Mouse (Mus musculus): Measurements from ENCODE around the gene C130060K24Rik. TPM values are rescaled to one million over a fixed set of nuclear protein-coding genes. Genes with fewer than 3 reads are reported as not detected.

Gene C130060K24Rik
- polyA plus RNA-seq (2012; rRNA removed), result 1.6 and 2.3 TPM in 2 replicates

GRCm38 (mm10) chr6:65380918-65381772, at the start of gene C130060K24Rik:
Gene C130060K24Rik (plus strand): TSS chr6:65381105.
- DNase-seq (ENCODE audit: low read depth), result peak; percentile 54
- no peak for TF ChIP-seq CTCF (IDR thresholded peaks at IDR 0.05; ENCODE audit: borderline replicate concordance, extremely low read depth, insufficient read depth, insufficient read length)
- no peak for TF ChIP-seq POLR2A (IDR thresholded peaks at IDR 0.05; ENCODE audit: borderline replicate concordance, extremely low read depth, insufficient read depth, insufficient read length, poor library complexity, severe bottlenecking)

GRCm38 (mm10) chr6:65334246-65334645, 46.7 kb upstream of the C130060K24Rik start:
- TF ChIP-seq POLR2A (IDR thresholded peaks at IDR 0.05; ENCODE audit: borderline replicate concordance, extremely low read depth, insufficient read depth, insufficient read length, poor library complexity, severe bottlenecking), result no peak
- TF ChIP-seq CTCF (IDR thresholded peaks at IDR 0.05; ENCODE audit: borderline replicate concordance, extremely low read depth, insufficient read depth, insufficient read length), result no peak

GRCm38 (mm10) chr6:65339391-65339790, 41.5 kb upstream of the C130060K24Rik start:
- peak; percentile 12 for DNase-seq (ENCODE audit: low read depth)
- no peak for TF ChIP-seq POLR2A (IDR thresholded peaks at IDR 0.05; ENCODE audit: borderline replicate concordance, extremely low read depth, insufficient read depth, insufficient read length, poor library complexity, severe bottlenecking)
- TF ChIP-seq CTCF (IDR thresholded peaks at IDR 0.05; ENCODE audit: borderline replicate concordance, extremely low read depth, insufficient read depth, insufficient read length), result no peak

More at GRCm38 (mm10) chr6:65334246-65334645, 46.7 kb upstream of the C130060K24Rik start:
- no peak for DNase-seq (ENCODE audit: low read depth)

DNA sequence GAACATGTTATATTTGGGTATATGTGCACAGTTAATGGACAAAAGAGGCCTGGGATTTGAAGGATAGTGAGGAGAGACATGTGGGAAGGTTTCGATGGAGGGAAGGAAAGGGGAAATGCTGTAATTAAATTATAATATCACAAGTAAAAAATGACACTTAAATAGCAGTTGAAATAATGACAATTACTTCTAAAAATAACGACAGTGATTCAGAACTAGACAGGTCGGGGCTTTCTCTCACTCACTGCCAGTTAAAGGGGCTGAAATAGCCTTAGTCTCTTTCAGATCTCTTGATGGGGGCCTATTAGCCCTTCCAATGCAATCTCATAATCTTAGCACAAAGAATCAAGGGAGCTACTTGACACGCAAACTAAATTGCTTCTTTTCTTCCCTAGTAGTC, 39.5 kb upstream of the C130060K24Rik start:
- TF ChIP-seq CTCF (IDR thresholded peaks at IDR 0.05; ENCODE audit: borderline replicate concordance, extremely low read depth, insufficient read depth, insufficient read length) (no peak), POLR2A (IDR thresholded peaks at IDR 0.05; ENCODE audit: borderline replicate concordance, extremely low read depth, insufficient read depth, insufficient read length, poor library complexity, severe bottlenecking) (no peak)
- no peak for DNase-seq (ENCODE audit: low read depth)

- TF ChIP-seq CTCF (IDR thresholded peaks at IDR 0.05; ENCODE audit: borderline replicate concordance, extremely low read depth, insufficient read depth, insufficient read length) (no peak), POLR2A (IDR thresholded peaks at IDR 0.05; ENCODE audit: borderline replicate concordance, extremely low read depth, insufficient read depth, insufficient read length, poor library complexity, severe bottlenecking) (no peak)
- peak; percentile 34 for DNase-seq (ENCODE audit: low read depth)
Measured at GRCm38 (mm10) chr6:65347736-65348135, 33.2 kb upstream of the C130060K24Rik start.

GRCm38 (mm10) chr6:65348255-65348654, 32.6 kb upstream of the C130060K24Rik start:
- DNase-seq (ENCODE audit: low read depth), result no peak
- TF ChIP-seq POLR2A (IDR thresholded peaks at IDR 0.05; ENCODE audit: borderline replicate concordance, extremely low read depth, insufficient read depth, insufficient read length, poor library complexity, severe bottlenecking), result no peak
- no peak for TF ChIP-seq CTCF (IDR thresholded peaks at IDR 0.05; ENCODE audit: borderline replicate concordance, extremely low read depth, insufficient read depth, insufficient read length)

DNA sequence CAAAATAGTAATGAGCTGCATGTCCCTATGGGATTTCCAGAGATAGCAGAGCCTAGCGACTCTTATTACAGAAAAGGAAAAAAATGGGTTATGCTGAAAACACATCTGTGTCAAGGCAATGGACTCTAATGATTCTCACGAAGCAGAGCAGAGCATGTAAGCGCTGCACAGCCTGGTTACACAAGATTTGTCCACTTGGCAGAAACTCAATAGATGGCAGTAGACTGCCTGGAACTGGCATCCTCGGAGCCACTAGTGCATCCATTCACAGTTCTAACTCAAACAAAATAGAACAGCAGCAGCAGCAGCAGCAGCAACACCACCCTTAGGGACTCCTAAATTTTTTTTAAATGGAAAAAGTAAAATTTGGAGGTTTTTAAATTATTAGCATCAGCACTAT, 29.3 kb upstream of the C130060K24Rik start:
- TF ChIP-seq POLR2A (IDR thresholded peaks at IDR 0.05; ENCODE audit: borderline replicate concordance, extremely low read depth, insufficient read depth, insufficient read length, poor library complexity, severe bottlenecking), result no peak
- no peak for TF ChIP-seq CTCF (IDR thresholded peaks at IDR 0.05; ENCODE audit: borderline replicate concordance, extremely low read depth, insufficient read depth, insufficient read length)
- DNase-seq (ENCODE audit: low read depth), result peak; percentile 47

DNA sequence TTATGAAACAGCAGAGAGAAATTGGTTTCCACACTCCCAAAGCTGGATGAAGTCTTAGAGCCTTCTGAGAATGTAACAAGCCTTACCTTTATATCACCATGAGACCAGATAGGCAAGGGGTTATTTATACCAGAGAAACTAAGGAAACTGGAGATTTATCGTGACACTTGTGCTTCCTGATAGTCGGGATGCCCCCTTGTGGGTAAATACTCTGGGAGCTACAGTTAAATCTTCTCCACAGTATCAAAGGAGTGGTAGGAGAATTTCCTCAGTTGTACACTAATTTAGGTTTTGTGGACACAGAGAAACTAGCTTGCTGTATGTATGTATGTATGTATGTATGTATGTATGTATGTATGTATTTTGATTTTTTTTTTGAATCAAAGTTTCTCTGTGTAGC, 5.0 kb upstream of the C130060K24Rik start:
- DNase-seq (ENCODE audit: low read depth), result peak; percentile 8
- TF ChIP-seq CTCF (IDR thresholded peaks at IDR 0.05; ENCODE audit: borderline replicate concordance, extremely low read depth, insufficient read depth, insufficient read length) (no peak), POLR2A (IDR thresholded peaks at IDR 0.05; ENCODE audit: borderline replicate concordance, extremely low read depth, insufficient read depth, insufficient read length, poor library complexity, severe bottlenecking) (no peak)

GRCm38 (mm10) chr6:65421888-65422287, 41.0 kb downstream of the C130060K24Rik start:
- no peak for DNase-seq (ENCODE audit: low read depth)
- no peak for TF ChIP-seq CTCF (IDR thresholded peaks at IDR 0.05; ENCODE audit: borderline replicate concordance, extremely low read depth, insufficient read depth, insufficient read length)
- TF ChIP-seq POLR2A (IDR thresholded peaks at IDR 0.05; ENCODE audit: borderline replicate concordance, extremely low read depth, insufficient read depth, insufficient read length, poor library complexity, severe bottlenecking), result no peak

DNA sequence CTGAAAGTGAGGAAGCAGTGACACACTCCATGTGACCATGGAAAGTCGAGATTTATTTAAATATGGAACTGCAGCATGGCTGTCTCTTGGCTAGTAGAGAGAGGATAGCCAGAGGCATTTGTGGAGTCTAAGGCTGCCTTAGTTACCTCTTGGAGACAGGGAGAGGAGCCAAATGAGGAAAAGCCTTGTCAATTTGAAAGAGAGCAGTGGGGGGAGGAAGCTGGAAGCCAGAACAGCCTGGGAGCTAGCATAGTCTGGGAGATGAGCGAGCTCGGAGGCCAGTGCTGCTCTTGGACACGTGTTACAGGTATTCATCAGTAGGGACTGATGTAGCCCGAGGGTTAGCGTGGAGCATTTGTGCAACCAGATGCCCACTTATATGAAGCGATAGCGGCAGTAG, 46.2 kb downstream of the C130060K24Rik start:
- TF ChIP-seq CTCF (IDR thresholded peaks at IDR 0.05; ENCODE audit: borderline replicate concordance, extremely low read depth, insufficient read depth, insufficient read length), result no peak
- TF ChIP-seq POLR2A (IDR thresholded peaks at IDR 0.05; ENCODE audit: borderline replicate concordance, extremely low read depth, insufficient read depth, insufficient read length, poor library complexity, severe bottlenecking), result no peak
- DNase-seq (ENCODE audit: low read depth), result peak; percentile 66

DNA sequence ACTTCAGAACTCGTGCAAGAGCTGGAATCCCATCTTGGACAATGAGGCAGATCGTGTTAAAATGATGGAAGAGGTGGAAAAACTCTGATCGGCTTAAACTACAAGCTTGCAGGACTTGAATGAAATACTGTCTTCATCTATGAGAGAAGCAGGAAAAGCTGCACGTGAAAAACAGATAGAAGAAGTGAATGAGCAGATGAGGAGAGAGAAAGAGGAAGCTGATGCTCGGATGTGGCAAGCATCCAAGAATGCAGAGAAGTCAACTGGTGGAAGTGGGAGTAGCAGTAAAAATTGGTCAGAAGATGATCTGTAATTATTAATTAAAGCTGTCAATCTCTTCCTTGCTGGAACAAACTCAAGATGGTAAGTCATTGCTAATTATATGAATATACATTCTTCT, 52.3 kb downstream of the C130060K24Rik start:
- no peak for TF ChIP-seq CTCF (IDR thresholded peaks at IDR 0.05; ENCODE audit: borderline replicate concordance, extremely low read depth, insufficient read depth, insufficient read length)
- TF ChIP-seq POLR2A (IDR thresholded peaks at IDR 0.05; ENCODE audit: borderline replicate concordance, extremely low read depth, insufficient read depth, insufficient read length, poor library complexity, severe bottlenecking), result no peak
- no peak for DNase-seq (ENCODE audit: low read depth)

DNA sequence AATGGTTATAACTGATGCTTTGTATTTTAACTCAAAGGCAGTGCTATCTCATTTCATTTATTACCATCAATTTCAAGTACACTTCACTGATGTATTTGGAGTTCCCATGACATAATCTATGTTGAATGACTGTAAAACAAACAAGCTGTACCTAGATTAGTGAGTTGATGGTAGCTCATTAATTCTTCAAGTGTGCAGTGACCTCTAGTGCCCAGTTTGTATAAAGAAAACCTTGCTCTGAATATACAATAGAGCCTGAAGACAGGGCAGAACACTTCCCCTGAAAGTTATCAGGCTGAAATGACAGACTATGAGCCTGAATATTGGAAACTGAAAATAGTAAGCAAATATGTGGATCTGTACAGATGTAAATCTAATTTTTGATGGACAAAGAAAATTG, 72.6 kb downstream of the C130060K24Rik start:
- TF ChIP-seq CTCF (IDR thresholded peaks at IDR 0.05; ENCODE audit: borderline replicate concordance, extremely low read depth, insufficient read depth, insufficient read length) (peak; percentile 20; the same call in 1 of the 2 replicates), POLR2A (IDR thresholded peaks at IDR 0.05; ENCODE audit: borderline replicate concordance, extremely low read depth, insufficient read depth, insufficient read length, poor library complexity, severe bottlenecking) (no peak)
- DNase-seq (ENCODE audit: low read depth), result peak; percentile 84

Data from brain, embryonic 14.5 days (tissue).